Mouse (Mus musculus): ENCODE data around the gene Gm5269.

Gene Gm5269

DNA sequence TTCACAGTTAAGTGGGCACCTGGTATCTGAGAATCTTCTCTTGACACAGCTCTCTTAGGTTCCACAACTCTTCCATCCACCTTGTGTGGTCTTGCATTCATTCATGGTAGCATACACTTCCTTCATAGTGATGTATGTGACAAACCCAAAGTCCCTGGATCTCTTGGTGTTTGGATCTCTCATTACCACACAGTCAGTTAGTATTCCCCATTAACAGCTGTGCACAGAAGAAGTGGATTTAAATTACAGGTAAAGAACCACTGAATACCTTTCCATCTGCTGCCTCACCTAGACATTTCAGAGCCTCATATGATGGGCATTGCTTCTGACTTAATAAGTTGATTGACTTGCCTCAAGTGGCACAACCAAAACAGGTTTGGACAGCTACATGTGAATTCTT, at the start of gene Gm5269:
Gene Gm5269, minus strand, starts transcription at position 101 of the 400 bp plus-strand sequence.
- in situ Hi-C loops (cut with MboI; ENCODE audit: unreplicated experiment in 2 of 2) = no loop called here

- in situ Hi-C loops (cut with MboI; ENCODE audit: unreplicated experiment in 2 of 2) = loop anchor here in 1 of 2 experiments (5.0 kb wide), 1 partner anchor 104 kb away; no protein-coding TSS in a partner anchor
These were observed 41.1 kb upstream of the Gm5269 start for GRCm38 (mm10) chr1:45931127-45931526.

DNA sequence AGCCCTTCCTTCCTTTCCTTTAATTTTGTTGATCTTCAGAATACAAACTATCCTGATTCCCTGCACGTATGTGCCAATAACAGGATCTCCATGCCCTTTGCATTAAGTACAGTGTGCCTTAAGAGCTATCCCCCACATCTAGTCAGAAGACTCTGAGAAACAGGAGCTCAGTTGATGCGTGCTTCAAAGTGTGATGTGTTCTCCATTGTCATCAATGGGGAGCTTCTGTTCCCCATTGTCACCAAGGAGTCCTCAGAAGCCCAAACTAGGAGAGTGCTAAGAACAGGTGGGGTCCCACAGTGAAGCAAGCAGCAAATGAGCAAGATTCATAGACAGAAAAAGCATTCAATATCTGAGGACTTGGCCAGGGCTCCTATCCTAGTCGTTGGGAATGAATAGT, 36.8 kb upstream of the Gm5269 start:
- in situ Hi-C loops (cut with MboI; ENCODE audit: unreplicated experiment in 2 of 2) = no loop called here

DNA sequence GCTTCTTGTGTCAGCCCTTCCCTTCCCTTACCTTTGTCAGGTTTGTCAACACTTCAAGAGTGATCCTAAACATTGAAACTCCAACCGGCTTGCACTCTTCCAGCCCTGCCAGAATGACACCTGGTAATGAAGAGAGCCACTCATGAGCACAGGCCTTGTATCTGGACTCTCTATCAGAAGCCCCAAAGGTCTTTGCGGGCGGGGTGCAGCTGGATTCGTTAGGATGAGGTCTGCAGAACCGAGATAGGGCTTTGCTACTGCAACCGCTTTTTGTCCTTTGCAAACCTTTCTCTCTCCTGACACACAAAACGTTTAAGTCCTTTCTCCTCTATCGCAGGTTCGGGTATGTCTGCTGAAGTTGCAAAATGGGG, 36.3 kb upstream of the Gm5269 start, which contains the start of gene Slc40a1:
Gene Slc40a1, minus strand, starts transcription at position 131 of the 371 bp plus-strand sequence.
- in situ Hi-C loops (cut with MboI; ENCODE audit: unreplicated experiment in 2 of 2) = no loop called here

DNA sequence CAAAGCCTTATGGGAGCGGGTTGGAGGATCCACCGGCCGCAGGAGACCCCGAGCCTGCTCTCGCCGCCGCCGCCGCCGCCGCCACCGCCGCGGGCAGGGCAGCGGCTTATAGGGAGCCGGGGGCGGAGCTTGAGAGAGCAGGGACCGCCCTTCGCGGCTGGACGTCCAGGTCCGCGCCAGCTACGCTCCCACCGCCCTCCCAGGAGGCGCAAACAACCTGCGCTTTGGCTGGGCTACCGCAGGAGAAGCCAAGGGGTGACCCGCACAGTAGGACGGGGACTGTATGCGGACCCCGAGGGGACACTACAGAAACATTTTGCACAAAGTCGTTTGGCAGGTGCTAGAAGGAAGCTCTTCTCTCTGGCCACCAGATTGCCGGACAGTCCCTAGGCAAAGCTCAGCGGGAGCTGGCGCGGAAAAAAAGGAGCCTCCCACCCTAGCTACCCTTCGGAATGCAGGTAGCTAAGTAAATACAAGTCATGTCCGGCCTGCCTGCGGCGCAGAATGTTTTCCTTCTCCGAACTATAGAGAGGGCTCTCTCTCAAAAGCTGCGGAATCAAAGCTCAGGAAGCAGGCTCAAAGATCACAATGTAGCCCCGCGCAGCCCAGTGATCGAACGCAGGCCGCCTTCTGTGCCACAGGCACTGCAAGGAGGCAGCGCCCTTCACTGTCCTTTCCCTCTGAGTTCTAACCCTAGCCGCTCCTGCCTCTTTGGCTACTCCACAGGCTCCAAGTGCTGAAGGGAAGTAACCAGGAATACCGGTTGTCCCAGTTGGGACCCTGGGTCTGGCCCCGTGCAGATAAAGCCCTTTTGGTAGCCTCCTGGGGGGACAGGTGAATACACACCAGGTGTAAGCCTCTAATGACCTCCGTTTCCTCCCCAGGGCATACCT, 35.7 kb upstream of the Gm5269 start:
- in situ Hi-C loops (cut with MboI; ENCODE audit: unreplicated experiment in 2 of 2) = no loop called here

DNA sequence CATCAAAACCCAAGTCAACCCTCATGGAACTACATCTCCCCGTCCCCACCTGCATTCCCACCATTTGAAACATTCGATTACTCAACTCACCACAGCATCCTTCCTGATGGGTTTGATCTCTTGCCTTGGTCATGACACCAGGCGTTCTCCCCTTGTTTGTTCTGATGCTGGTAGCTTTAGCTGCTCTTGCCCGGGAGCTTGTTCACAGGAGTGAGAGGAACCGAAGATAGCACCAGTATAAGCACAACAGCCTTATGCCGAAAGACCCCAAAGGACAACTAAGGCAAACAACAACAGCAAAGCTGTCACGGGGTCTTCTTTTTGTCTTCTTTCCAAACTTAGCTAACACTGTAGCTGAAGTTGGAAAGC, 35.0 kb upstream of the Gm5269 start:
- in situ Hi-C loops (cut with MboI; ENCODE audit: unreplicated experiment in 2 of 2) = no loop called here

DNA sequence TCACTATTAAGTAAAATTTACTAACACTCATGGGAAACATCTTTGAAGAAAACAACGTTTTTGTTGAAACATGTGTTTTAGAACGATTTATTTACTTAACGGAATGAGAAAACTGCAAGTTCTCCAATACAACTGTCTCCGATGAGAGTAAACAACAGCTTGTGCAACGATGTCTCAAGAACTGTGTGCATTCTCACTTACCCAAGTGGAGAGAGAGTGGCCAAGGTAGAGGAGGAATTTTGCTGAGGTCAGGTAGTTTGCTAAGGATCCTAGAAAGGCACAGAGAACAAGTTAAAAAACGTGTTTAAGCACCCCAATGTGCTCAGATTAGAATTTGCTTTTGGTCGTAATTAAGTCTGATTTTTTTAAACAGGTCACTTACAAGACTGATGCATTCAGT, 34.4 kb upstream of the Gm5269 start:
- in situ Hi-C loops (cut with MboI; ENCODE audit: unreplicated experiment in 2 of 2) = no loop called here

DNA sequence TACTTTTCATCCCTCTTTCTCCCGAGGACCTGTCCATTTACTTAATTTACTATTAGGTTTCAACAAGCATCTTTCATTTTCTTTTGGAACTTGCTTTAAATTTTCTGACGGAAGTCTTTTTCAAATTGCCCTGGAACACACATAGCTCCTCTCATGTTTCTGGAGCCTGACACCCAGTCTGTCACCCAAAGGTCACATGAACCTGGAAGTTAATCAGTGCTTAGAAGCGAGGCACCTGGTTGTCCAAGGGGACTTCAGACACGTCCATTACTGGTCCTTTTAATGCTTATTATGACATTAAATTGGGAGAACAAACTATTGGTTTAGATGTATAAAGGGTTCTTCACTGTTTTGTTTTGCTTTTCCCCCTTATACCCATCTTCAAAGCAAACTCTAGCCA, 33.2 kb upstream of the Gm5269 start:
- in situ Hi-C loops (cut with MboI; ENCODE audit: unreplicated experiment in 2 of 2) = no loop called here

- in situ Hi-C loops (cut with MboI; ENCODE audit: unreplicated experiment in 2 of 2) = no loop called here
These were observed 30.6 kb upstream of the Gm5269 start for GRCm38 (mm10) chr1:45920703-45921102.

DNA sequence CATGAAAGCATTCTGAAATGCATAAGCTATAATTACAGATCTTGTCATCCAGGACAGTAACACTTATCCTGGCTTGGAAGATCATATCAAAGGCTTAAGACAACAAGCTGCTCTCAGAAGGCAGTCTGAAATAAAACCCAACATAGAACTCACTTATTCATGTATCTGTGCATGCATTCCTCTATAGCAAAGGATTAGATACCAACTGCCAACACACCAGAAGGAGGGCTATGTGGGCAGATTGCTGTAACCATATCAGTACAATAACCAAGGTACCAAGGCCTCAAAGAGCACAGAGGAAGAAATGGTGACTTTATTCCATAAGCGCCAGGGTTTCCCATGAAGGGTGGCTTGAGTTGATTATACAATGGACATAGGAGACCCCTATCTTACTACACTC, 29.7 kb upstream of the Gm5269 start:
- in situ Hi-C loops (cut with MboI; ENCODE audit: unreplicated experiment in 2 of 2) = no loop called here

- in situ Hi-C loops (cut with MboI; ENCODE audit: unreplicated experiment in 2 of 2) = no loop called here
These were observed 27.2 kb upstream of the Gm5269 start for GRCm38 (mm10) chr1:45917136-45917803.

DNA sequence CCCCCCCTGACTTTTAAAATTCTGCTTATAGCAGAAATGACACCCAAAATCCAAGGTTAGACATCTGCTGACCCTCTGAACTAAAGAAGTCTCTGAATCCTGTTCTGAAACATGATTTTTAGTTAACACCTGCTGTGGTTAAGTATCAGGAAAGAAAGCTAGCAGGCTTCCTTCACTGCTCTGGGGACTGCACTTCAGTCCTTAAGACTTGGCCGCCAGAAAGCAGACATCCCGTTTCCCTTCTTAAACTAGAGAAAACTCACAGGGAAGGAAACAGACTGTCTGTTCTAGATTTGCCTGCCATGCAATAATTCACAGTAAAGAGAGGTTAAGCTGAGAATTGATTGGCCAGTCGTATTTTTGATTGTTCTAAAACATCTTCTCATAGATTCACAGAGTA, 26.1 kb upstream of the Gm5269 start:
- in situ Hi-C loops (cut with MboI; ENCODE audit: unreplicated experiment in 2 of 2) = no loop called here

DNA sequence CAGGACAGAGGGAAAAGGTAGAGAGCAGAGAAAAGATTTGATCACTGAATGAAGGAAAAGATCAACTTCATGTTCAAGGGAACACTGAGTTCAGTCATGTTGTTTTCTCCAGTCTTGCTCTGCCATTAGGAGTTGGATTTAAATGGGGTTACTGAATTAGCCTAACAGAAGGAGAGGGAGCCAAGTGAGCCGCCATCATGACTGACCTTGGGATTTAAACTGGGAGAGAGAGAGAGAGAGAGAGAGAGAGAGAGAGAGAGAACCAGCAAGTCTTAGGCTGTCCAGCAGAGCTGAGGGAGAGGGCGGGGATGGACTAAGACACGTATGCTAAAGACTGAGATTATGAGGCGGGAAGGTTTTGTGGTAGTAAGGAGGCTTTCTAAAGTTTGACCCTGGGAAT, 24.2 kb upstream of the Gm5269 start:
- in situ Hi-C loops (cut with MboI; ENCODE audit: unreplicated experiment in 2 of 2) = no loop called here

GRCm38 (mm10) chr1:45905107-45905821, 15.2 kb upstream of the Gm5269 start:
- in situ Hi-C loops (cut with MboI; ENCODE audit: unreplicated experiment in 2 of 2) = no loop called here

GRCm38 (mm10) chr1:45904161-45904560, 14.1 kb upstream of the Gm5269 start:
- in situ Hi-C loops (cut with MboI; ENCODE audit: unreplicated experiment in 2 of 2) = no loop called here

DNA sequence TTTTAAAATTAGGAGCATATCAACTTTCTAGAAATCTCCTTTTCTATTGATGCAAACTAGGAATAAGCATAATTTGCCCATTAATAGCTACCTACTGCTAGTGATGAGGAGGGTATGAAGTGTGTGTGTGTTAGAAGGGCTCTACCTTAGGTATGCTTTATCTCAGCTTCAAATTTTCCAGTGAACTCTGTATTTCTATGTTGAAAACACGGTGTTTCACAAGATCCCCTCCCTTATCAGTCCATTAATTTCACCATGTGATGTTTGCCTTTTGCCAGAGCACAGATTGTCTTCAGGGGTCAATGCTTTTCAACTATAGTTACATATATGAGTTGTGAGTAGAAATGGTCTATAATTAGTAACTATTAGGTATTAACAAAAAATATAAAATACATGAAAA, 8.0 kb upstream of the Gm5269 start:
- in situ Hi-C loops (cut with MboI; ENCODE audit: unreplicated experiment in 2 of 2) = no loop called here

GRCm38 (mm10) chr1:45894168-45894912, 4.3 kb upstream of the Gm5269 start:
- in situ Hi-C loops (cut with MboI; ENCODE audit: unreplicated experiment in 2 of 2) = no loop called here

DNA sequence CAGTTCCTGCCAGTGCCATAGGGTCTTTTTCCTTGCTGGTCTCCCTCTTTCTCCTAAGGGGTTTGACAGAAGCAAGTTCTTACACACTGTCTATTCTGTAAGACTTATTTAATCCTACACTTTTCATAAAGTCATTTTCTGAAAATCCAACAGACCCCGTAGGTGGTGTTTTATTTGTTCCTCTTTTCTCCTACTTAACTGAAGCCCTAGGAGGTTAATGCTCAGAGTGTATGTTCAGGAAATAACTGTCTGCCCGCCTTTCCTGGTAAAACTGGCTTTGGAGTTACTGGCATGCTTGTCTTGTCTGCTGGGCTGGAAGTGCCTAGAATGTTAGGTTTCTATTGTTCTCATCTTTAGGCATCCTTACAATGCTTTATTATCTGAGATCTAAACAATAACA, 1.9 kb upstream of the Gm5269 start:
- in situ Hi-C loops (cut with MboI; ENCODE audit: unreplicated experiment in 2 of 2) = no loop called here

DNA sequence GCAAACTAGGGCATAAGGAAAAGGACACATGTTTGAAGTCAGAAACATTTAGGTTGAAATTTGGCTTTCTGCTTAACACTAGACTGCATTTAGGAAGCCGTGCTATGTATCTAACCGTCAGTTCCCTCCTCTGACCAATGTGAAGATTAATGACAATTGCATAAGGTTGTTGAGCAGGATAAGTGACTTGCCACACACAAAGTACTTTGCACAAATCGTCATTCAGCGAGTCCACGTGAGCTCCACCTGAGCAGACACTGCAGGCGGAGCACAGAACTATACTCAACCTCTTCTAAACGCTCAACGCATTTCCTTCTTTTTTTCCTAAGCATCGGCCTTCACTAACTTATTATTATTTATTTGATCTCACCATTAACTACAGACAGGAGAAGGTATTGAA, 3.3 kb downstream of the Gm5269 start:
- in situ Hi-C loops (cut with MboI; ENCODE audit: unreplicated experiment in 2 of 2) = no loop called here

GRCm38 (mm10) chr1:45883378-45883777, 6.7 kb downstream of the Gm5269 start:
- in situ Hi-C loops (cut with MboI; ENCODE audit: unreplicated experiment in 2 of 2) = no loop called here

- in situ Hi-C loops (cut with MboI; ENCODE audit: unreplicated experiment in 2 of 2) = no loop called here
These were observed 8.0 kb downstream of the Gm5269 start for GRCm38 (mm10) chr1:45882076-45882475.
